Mouse (Mus musculus) hindbrain, embryonic 14.5 days (tissue): ENCODE results near the gene Ddx24. TPM values are rescaled to one million over a fixed set of nuclear protein-coding genes. Genes with fewer than 3 reads are reported as not detected.

Experiments used
- ATAC-seq: fragments of 200-750 bp; cut with Nextera tagmentation; 2 replicates; pipeline ENCODE4 v1.8.0; 2017; ENCODE audit warnings: moderate number of reproducible peaks, mild to moderate bottlenecking, moderate TSS enrichment, moderate library complexity; ENCODE audit not compliant: low FRiP score
- DNase-seq: peaks from one replicate; pipeline ENCODE4 v3.0.0-alpha.2; 2015; ENCODE audit warnings: low spot score
- H3K27ac ChIP-seq: fragments of 300-500 bp; sonication (generic); 2 replicates; pipeline ENCODE4 v1.5.1; 2014; ENCODE audit warnings: mild to moderate bottlenecking, moderate library complexity
- H3K27me3 ChIP-seq: fragments of 300-500 bp; sonication (generic); 2 replicates; pipeline ENCODE4 v1.6.1; 2014; ENCODE audit warnings: mild to moderate bottlenecking, low read length, mixed read lengths; ENCODE audit not compliant: control insufficient read depth, insufficient read depth
- H3K36me3 ChIP-seq: fragments of 300-500 bp; sonication (generic); replicated peaks from 2 replicates; pipeline ENCODE4 v1.6.1; 2014; ENCODE audit not compliant: control insufficient read depth, insufficient read depth
- H3K4me1 ChIP-seq: fragments of 300-500 bp; sonication (generic); replicated peaks from 2 replicates; pipeline ENCODE4 v1.6.1; 2014; ENCODE audit warnings: antibody characterized with exemption, low read length, mixed read lengths; ENCODE audit not compliant: control insufficient read depth, insufficient read depth
- H3K4me2 ChIP-seq: fragments of 300-500 bp; sonication (generic); replicated peaks from 2 replicates; pipeline ENCODE4 v1.6.1; 2014; ENCODE audit warnings: mild to moderate bottlenecking, moderate library complexity
- H3K4me3 ChIP-seq: fragments of 300-500 bp; sonication (generic); replicated peaks from 2 replicates; pipeline ENCODE4 v1.5.1; 2014; ENCODE audit warnings: mild to moderate bottlenecking, low read length
- H3K9ac ChIP-seq: fragments of 300-500 bp; sonication (generic); 2 replicates; pipeline ENCODE4 v1.6.1; 2014
- H3K9me3 ChIP-seq: fragments of 300-500 bp; sonication (generic); 2 replicates; pipeline ENCODE4 v1.6.1; 2016; ENCODE audit warnings: low read length; ENCODE audit not compliant: control insufficient read depth
- WGBS: fragments of 180-500 bp; shearing (Covaris S2); extraction: QIAGEN DNeasy Blood & Tissue Kit; methylation state at CpG from one replicate; pipeline ENCODE4 v1.1.7; 2014; 5-methylcytosine and 5-hydroxymethylcytosine counted together
- polyA plus RNA-seq: library from polyadenylated mRNA; unstranded; fragments of >200 nt; fragmentation: Nextera tagmentation; extraction: Ambion mirVana; gene quantifications from 2 replicates; pipeline ENCODE4 v1.2.1, GENCODE M21; 2014

Gene Ddx24
- polyA plus RNA-seq, 1 experiment from 2014 or later = 142 TPM

- H3K9ac ChIP-seq = no peak overlapping the region
- no peaks in the 10 kb centered on the region for H3K9me3 ChIP-seq
- ATAC-seq = no peak
- no peak overlapping the region for H3K4me2 ChIP-seq
- no peak overlapping the region for H3K27ac ChIP-seq
- no peaks in the 10 kb centered on the region for H3K36me3 ChIP-seq
- no peaks in the 10 kb centered on the region for H3K27me3 ChIP-seq
- H3K4me1 ChIP-seq = no peaks in the 10 kb centered on the region
- no peak overlapping the region for H3K4me3 ChIP-seq
- no peak for DNase-seq
- 88% methylated on average over 8 of the region's 8 CpGs for WGBS
Measured at GRCm38 (mm10) chr12:103360812-103361211, 64.8 kb downstream of the Ddx24 start.

GRCm38 (mm10) chr12:103358951-103359801, 66.5 kb downstream of the Ddx24 start:
- Histone ChIP-seq H3K27me3 (no peaks in the 10 kb centered on the region), H3K27ac (no peak overlapping the region), H3K4me2 (no peak overlapping the region), H3K9ac (no peak overlapping the region), H3K9me3 (no peaks in the 10 kb centered on the region), H3K4me1 (no peaks in the 10 kb centered on the region), H3K4me3 (no peak overlapping the region), H3K36me3 (no peaks in the 10 kb centered on the region)
- WGBS = 65% methylated on average over 4 of the region's 4 CpGs
- no peak for DNase-seq
- no peak for ATAC-seq

- WGBS = 71% methylated on average over 8 of the region's 8 CpGs
- Histone ChIP-seq H3K9me3 (no peaks in the 10 kb centered on the region), H3K9ac (no peak overlapping the region), H3K27me3 (no peaks in the 10 kb centered on the region), H3K4me3 (no peak overlapping the region), H3K4me1 (no peaks in the 10 kb centered on the region), H3K27ac (no peak overlapping the region), H3K36me3 (no peaks in the 10 kb centered on the region), H3K4me2 (no peak overlapping the region)
- ATAC-seq (no peak), DNase-seq (no peak)
Measured at GRCm38 (mm10) chr12:103358216-103358615, 67.4 kb downstream of the Ddx24 start.

Other genes with a start within 250 kb of the Ddx24 start
- 1.5 and 1.9 TPM in 2 replicates for gene Prima1, start 183.7 kb downstream of the Ddx24 start, polyA plus RNA-seq
- 8.3 and 9.1 TPM in 2 replicates for gene Fam181a, start 114.9 kb downstream of the Ddx24 start, polyA plus RNA-seq
- 1.5 and 1.6 TPM in 2 replicates for gene Asb2, start 69.8 kb downstream of the Ddx24 start, polyA plus RNA-seq
- gene Otub2, start 37.1 kb downstream of the Ddx24 start, polyA plus RNA-seq = 23.5 and 28.8 TPM in 2 replicates
- 1.4 and 1.8 TPM in 2 replicates for gene 9330161L09Rik, start 18.0 kb downstream of the Ddx24 start, polyA plus RNA-seq
- gene Ifi27, start 8.4 kb upstream of the Ddx24 start, polyA plus RNA-seq = 8.3 and 10.4 TPM in 2 replicates
- 3.7 and 4.7 TPM in 2 replicates for gene Ifi27l2a, start 17.9 kb upstream of the Ddx24 start, polyA plus RNA-seq
- not detected in 2 replicates for gene Ifi27l2b, start 31.4 kb upstream of the Ddx24 start, polyA plus RNA-seq
- 3.8 and 4.0 TPM in 2 replicates for gene Ppp4r4, start 106.5 kb upstream of the Ddx24 start, polyA plus RNA-seq
- 0.11 TPM in 1 of 2 replicates, not detected in the other for gene Serpina10, start 205.6 kb upstream of the Ddx24 start, polyA plus RNA-seq
- not detected in 2 replicates for gene Serpina6, start 231.4 kb upstream of the Ddx24 start, polyA plus RNA-seq